Mouse (Mus musculus): Measurements from ENCODE around the gene Tmem159. TPM values are rescaled to one million over a fixed set of nuclear protein-coding genes. Genes with fewer than 3 reads are reported as not detected.

The Tmem159 gene
- 9.3 and 12.4 TPM in 2 replicates for polyA plus RNA-seq (2014; fragmentation: Nextera tagmentation; extraction: Ambion mirVana)

DNA sequence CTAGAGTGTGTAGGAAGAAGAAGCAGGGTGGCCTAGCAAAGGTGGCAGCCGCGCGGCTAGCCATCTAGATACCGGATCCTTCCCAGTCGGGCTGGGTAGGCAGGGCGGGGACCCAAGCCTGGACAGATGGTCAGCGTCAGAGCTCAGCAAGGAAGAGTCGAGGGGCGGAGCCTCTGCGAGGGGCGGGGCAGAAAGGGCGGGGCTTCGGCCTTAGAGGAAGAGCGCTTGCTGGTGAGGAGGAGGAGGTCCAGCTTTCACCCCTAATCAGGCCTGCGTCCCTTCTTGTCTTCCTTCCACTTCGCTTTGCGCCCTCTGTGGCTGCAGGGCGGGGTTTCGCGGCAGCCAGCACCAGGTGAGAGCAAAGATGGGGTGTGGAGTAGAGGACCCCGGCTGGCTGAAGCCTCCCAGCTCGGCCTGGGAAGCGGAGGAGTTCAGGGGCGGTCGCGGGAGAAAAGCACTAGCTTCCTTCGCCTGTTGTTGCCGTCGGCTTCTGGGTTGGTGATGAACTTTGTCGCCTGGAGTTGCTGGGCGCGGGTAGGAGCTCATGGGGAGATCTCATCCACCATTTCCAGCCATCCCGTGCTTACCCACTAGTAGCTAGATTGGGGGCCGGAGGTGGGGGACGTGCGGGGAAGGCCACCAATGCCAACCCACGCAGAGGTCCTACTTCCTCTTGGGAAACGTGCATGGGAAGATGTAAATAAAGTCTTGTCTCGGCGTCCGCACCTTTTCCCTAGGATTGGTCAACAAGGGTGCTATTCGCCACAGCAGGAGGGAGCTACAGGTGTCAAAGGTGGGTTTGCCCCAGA, at the start of gene Tmem159:
Gene Tmem159 (plus strand): TSS at position 190 of the 809 bp plus-strand sequence.
- no peak within 1 kb of the TSS for H3K27ac ChIP-seq (ENCODE audit: low read depth, low read length)
- peak; percentile 81 for ATAC-seq (ENCODE audit: low read depth)
- H3K4me1 ChIP-seq (ENCODE audit: control insufficient read depth, insufficient read depth, low read length): 0 out of 2 replicates have a peak, but pooled peaks cover 5% of the 10 kb centered on the region
- H3K9me3 ChIP-seq (ENCODE audit: control insufficient read depth, low read length): no peaks in the 10 kb centered on the region
- H3K36me3 ChIP-seq (ENCODE audit: control insufficient read depth, insufficient read depth, low read length): no peaks in the 10 kb centered on the region
- peak within 1 kb of the TSS; percentile 45 for H3K4me3 ChIP-seq (ENCODE audit: low read depth, low read length)
- under 1% methylated on average over 42 of the region's 42 CpGs for WGBS
- H3K4me2 ChIP-seq (ENCODE audit: low read depth, low read length): peak within 1 kb of the TSS; percentile 84
- peaks cover 6% of the 10 kb centered on the region for H3K27me3 ChIP-seq (ENCODE audit: control insufficient read depth, insufficient read depth, low read length)
- peak within 1 kb of the TSS; percentile 53 for H3K9ac ChIP-seq (replicated peaks; ENCODE audit: low read depth, low read length)

DNA sequence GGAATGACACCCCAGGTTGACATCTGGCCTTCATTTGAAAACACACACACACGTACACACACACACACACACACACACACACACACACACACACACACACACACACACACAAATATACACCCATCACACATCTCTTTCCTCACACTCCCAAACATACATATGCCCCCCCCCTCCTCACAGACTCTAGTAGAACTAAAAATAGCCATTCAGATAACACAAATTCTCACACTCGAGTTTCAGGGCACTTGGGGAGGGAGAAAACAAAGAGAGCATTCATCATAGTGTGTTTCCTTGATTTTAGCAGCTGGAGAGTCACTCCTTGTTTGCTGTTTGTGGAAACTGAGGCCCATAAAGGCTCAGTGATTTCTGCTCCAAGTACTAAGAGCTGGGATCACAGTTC, 48.1 kb upstream of the Tmem159 start:
- Histone ChIP-seq H3K27ac (ENCODE audit: low read depth, low read length) (no peak overlapping the region), H3K4me3 (ENCODE audit: low read depth, low read length) (no peak overlapping the region), H3K4me2 (ENCODE audit: low read depth, low read length) (no peak overlapping the region), H3K36me3 (ENCODE audit: control insufficient read depth, insufficient read depth, low read length) (no peaks in the 10 kb centered on the region), H3K9ac (replicated peaks; ENCODE audit: low read depth, low read length) (no peak overlapping the region), H3K9me3 (ENCODE audit: control insufficient read depth, low read length) (no peaks in the 10 kb centered on the region), H3K27me3 (ENCODE audit: control insufficient read depth, insufficient read depth, low read length) (no peaks in the 10 kb centered on the region), H3K4me1 (ENCODE audit: control insufficient read depth, insufficient read depth, low read length) (no peaks in the 10 kb centered on the region)
- WGBS: 51% methylated on average over 2 of the region's 2 CpGs
- no peak for ATAC-seq (ENCODE audit: low read depth)

DNA sequence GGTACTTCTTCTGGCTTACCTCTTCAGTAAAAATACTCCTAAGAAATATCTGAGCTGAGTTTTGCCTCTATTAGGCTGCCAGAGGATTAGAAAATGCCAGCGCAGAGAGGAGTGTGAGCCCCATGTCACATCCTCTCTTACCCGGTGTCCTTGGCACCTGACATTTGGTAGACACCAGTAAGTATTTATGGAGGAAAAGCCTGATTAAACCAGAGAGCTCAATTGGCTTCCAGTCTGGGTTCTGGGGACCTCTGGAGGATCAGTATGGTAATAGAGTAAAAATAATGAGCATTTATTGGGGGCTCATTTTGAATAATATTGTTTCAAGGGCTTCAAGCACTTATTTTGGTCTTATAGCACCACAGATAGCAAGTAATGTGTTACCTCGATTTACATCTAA, 46.7 kb upstream of the Tmem159 start:
- WGBS: 85% methylated on average over 3 of the region's 3 CpGs
- Histone ChIP-seq H3K4me2 (ENCODE audit: low read depth, low read length) (no peak overlapping the region), H3K27me3 (ENCODE audit: control insufficient read depth, insufficient read depth, low read length) (no peaks in the 10 kb centered on the region), H3K9me3 (ENCODE audit: control insufficient read depth, low read length) (no peaks in the 10 kb centered on the region), H3K27ac (ENCODE audit: low read depth, low read length) (no peak overlapping the region), H3K4me3 (ENCODE audit: low read depth, low read length) (no peak overlapping the region), H3K4me1 (ENCODE audit: control insufficient read depth, insufficient read depth, low read length) (no peaks in the 10 kb centered on the region), H3K9ac (replicated peaks; ENCODE audit: low read depth, low read length) (no peak overlapping the region), H3K36me3 (ENCODE audit: control insufficient read depth, insufficient read depth, low read length) (no peaks in the 10 kb centered on the region)
- no peak for ATAC-seq (ENCODE audit: low read depth)

DNA sequence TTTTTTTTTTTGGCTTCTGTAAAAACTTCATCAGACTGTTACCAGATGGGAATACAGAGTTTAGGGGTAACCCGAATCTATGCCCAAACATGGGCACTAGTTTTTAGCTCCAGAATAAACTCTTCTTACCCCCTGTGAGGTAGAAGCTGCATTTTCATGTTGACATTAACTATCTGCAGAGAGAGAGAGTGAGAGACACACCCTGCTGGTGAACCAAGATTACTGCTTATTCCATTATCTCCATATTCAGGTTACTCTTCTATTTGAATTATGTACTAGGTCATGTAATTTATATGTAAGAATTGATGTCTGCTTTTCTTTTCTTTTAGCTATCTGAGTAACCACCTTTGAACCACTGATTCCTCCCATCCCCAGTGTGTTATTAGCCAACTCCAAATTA, 38.1 kb upstream of the Tmem159 start:
- WGBS: 90% methylated on average over 1 of the region's 1 CpGs
- Histone ChIP-seq H3K9me3 (ENCODE audit: control insufficient read depth, low read length) (no peaks in the 10 kb centered on the region), H3K36me3 (ENCODE audit: control insufficient read depth, insufficient read depth, low read length) (no peaks in the 10 kb centered on the region), H3K27ac (ENCODE audit: low read depth, low read length) (no peak overlapping the region), H3K27me3 (ENCODE audit: control insufficient read depth, insufficient read depth, low read length) (no peaks in the 10 kb centered on the region), H3K4me3 (ENCODE audit: low read depth, low read length) (no peak overlapping the region), H3K9ac (replicated peaks; ENCODE audit: low read depth, low read length) (no peak overlapping the region), H3K4me2 (ENCODE audit: low read depth, low read length) (no peak overlapping the region), H3K4me1 (ENCODE audit: control insufficient read depth, insufficient read depth, low read length) (peaks cover 4% of the 10 kb centered on the region)
- ATAC-seq (ENCODE audit: low read depth): no peak

DNA sequence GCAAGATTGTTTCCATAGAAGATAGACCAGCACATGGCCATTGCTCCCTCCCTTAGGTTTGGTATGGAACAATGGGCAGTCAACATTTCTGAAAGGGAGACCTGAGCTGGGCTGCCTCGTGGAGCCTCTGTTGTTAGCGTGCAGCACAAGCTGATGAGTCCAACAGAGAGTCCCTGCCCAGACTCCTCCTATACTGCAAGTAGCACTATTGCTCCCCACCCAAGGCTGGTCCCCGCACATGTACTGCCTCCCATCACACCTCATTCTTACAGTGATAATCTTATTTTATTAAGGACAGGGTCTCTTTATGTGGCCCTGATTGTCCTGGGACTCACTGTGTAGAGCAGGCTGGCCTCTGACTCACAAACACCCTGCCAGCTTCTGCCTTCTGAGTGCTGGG, 34.0 kb upstream of the Tmem159 start:
- 77% methylated on average over 3 of the region's 3 CpGs for WGBS
- Histone ChIP-seq H3K27ac (ENCODE audit: low read depth, low read length) (no peak overlapping the region), H3K9ac (replicated peaks; ENCODE audit: low read depth, low read length) (no peak overlapping the region), H3K4me2 (ENCODE audit: low read depth, low read length) (no peak overlapping the region), H3K27me3 (ENCODE audit: control insufficient read depth, insufficient read depth, low read length) (no peaks in the 10 kb centered on the region), H3K36me3 (ENCODE audit: control insufficient read depth, insufficient read depth, low read length) (no peaks in the 10 kb centered on the region), H3K9me3 (ENCODE audit: control insufficient read depth, low read length) (no peaks in the 10 kb centered on the region), H3K4me3 (ENCODE audit: low read depth, low read length) (no peak overlapping the region), H3K4me1 (ENCODE audit: control insufficient read depth, insufficient read depth, low read length) (peaks cover 7% of the 10 kb centered on the region)
- peak; percentile 24; the same call in 1 of the 2 replicates for ATAC-seq (ENCODE audit: low read depth)

DNA sequence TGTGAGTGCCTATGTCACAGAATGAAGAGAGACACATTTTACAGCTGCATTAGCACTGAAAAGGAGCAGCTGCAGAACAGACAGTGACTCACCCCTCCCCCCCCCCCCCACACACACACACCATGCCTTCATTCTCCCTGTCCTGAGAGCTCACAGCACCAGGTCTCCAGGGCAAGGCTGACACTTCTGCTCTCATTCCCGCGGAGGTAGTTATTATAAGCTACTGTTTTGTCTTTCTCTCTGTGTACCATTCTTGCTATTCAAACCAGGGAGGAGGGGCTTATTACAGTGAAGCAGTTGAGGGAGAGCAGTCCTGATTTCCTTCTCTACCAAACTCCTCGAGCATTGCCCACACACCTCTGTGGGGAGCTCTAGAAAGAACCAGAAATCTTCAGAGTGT, 33.0 kb upstream of the Tmem159 start:
- Histone ChIP-seq H3K9ac (replicated peaks; ENCODE audit: low read depth, low read length) (no peak overlapping the region), H3K27ac (ENCODE audit: low read depth, low read length) (no peak overlapping the region), H3K4me2 (ENCODE audit: low read depth, low read length) (no peak overlapping the region), H3K4me1 (ENCODE audit: control insufficient read depth, insufficient read depth, low read length) (peaks cover 7% of the 10 kb centered on the region), H3K9me3 (ENCODE audit: control insufficient read depth, low read length) (no peaks in the 10 kb centered on the region), H3K4me3 (ENCODE audit: low read depth, low read length) (no peak overlapping the region), H3K36me3 (ENCODE audit: control insufficient read depth, insufficient read depth, low read length) (no peaks in the 10 kb centered on the region), H3K27me3 (ENCODE audit: control insufficient read depth, insufficient read depth, low read length) (no peaks in the 10 kb centered on the region)
- WGBS: 8% methylated on average over 3 of the region's 3 CpGs
- peak; percentile 85 for ATAC-seq (ENCODE audit: low read depth)

DNA sequence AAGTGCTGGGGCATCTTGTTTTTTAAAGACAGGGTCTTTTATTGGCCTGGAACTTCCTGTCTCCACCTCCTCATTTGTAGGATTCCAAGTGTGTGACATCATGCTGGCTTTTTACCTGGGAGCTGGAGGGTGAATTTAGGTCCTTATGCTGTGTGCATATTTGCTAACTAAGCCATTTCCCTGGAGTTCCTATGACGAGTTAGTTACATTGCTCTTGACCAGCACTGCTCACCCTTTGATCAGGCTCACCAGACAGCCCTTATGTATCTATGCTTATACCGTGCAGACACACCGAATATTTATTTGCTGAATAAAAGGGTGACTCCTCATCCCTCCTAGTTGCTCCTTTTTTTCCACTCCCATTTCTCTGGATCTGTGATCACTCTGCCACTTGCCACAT, 22.0 kb upstream of the Tmem159 start:
- ATAC-seq (ENCODE audit: low read depth): no peak
- Histone ChIP-seq H3K9ac (replicated peaks; ENCODE audit: low read depth, low read length) (no peak overlapping the region), H3K27me3 (ENCODE audit: control insufficient read depth, insufficient read depth, low read length) (no peaks in the 10 kb centered on the region), H3K4me3 (ENCODE audit: low read depth, low read length) (no peak overlapping the region), H3K4me1 (ENCODE audit: control insufficient read depth, insufficient read depth, low read length) (no peaks in the 10 kb centered on the region), H3K36me3 (ENCODE audit: control insufficient read depth, insufficient read depth, low read length) (no peaks in the 10 kb centered on the region), H3K4me2 (ENCODE audit: low read depth, low read length) (no peak overlapping the region), H3K9me3 (ENCODE audit: control insufficient read depth, low read length) (no peaks in the 10 kb centered on the region), H3K27ac (ENCODE audit: low read depth, low read length) (no peak overlapping the region)
- 73% methylated on average over 3 of the region's 3 CpGs for WGBS

DNA sequence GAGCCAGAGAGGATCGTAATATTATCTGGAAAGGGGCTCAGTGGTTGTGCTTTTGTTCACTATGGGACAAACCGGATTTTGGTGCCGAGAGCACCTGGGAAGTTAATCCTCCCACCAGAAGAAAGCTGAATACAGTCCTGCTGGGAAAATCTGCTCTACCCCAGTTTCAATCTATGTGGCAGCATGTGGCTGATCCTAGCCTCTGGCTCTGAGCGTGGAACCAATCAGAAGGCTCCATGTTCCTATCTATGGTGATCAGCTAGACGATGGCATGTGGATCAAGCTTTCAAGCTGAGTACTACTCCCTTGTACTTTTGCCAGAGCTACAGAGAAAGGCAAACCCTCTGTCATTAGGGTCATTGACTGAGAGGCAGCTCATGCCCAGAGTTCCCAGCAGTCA, 9.1 kb upstream of the Tmem159 start:
- WGBS: 55% methylated on average over 5 of the region's 5 CpGs
- Histone ChIP-seq H3K9me3 (ENCODE audit: control insufficient read depth, low read length) (no peaks in the 10 kb centered on the region), H3K4me1 (ENCODE audit: control insufficient read depth, insufficient read depth, low read length) (no peaks in the 10 kb centered on the region), H3K9ac (replicated peaks; ENCODE audit: low read depth, low read length) (no peak overlapping the region), H3K36me3 (ENCODE audit: control insufficient read depth, insufficient read depth, low read length) (no peaks in the 10 kb centered on the region), H3K4me3 (ENCODE audit: low read depth, low read length) (no peak overlapping the region), H3K27ac (ENCODE audit: low read depth, low read length) (no peak overlapping the region), H3K4me2 (ENCODE audit: low read depth, low read length) (no peak overlapping the region), H3K27me3 (ENCODE audit: control insufficient read depth, insufficient read depth, low read length) (no peaks in the 10 kb centered on the region)
- no peak for ATAC-seq (ENCODE audit: low read depth)

DNA sequence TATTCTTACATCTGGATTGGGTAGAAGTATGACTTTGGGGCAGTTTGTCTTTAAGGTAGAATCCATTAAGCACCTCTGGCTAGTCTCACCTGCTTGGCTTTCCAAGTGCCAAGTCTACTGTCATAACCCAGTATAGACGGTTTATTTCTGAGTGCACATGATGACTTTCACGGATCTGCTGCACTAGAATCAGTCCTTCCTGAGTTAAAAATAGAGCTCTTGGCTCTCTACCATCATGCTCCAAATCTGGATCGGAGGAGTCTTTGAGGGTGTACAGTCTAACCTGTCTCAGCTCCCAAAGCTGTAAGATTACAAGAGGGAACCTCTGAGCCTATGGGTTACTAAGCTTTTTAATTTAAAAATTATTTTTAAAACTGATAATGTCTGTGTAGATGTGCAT, 7.9 kb upstream of the Tmem159 start:
- no peak overlapping the region for H3K9ac ChIP-seq (replicated peaks; ENCODE audit: low read depth, low read length)
- ATAC-seq (ENCODE audit: low read depth): no peak
- H3K4me3 ChIP-seq (ENCODE audit: low read depth, low read length): no peak overlapping the region
- H3K27me3 ChIP-seq (ENCODE audit: control insufficient read depth, insufficient read depth, low read length): no peaks in the 10 kb centered on the region
- no peak overlapping the region for H3K4me2 ChIP-seq (ENCODE audit: low read depth, low read length)
- 90% methylated on average over 3 of the region's 3 CpGs for WGBS
- H3K36me3 ChIP-seq (ENCODE audit: control insufficient read depth, insufficient read depth, low read length): no peaks in the 10 kb centered on the region
- H3K4me1 ChIP-seq (ENCODE audit: control insufficient read depth, insufficient read depth, low read length): no peaks in the 10 kb centered on the region
- H3K9me3 ChIP-seq (ENCODE audit: control insufficient read depth, low read length): no peaks in the 10 kb centered on the region
- no peak overlapping the region for H3K27ac ChIP-seq (ENCODE audit: low read depth, low read length)
